In the genomic region with DNA sequence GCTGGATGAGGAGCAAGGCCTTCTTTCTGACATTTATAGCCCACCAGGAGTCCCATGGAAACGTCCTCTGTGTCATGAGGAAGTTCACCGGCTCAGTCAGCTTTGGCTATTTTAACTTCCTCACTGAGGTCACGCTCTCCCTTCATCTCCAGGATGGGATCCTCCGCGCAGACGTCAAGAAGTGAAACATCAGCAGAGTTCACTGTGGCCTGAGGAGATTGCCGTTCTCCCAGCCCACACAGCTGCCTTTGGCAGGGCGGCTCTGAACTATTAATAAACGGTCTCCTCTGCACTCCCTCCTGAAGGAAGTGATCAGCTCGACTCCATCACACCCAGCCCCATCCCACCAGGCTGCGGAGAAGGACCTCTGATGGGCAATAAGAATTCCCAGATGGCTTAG, we compare ENCODE assay signal across 25 mouse cellular contexts. TPM values are rescaled to one million over a fixed set of nuclear protein-coding genes. Genes with fewer than 3 reads are reported as not detected.
DNase-seq lines count a peak whose midpoint lies in the region; TF ChIP-seq lines count a peak whose summit lies in the region.
"Had no signal": no experiment of that assay in that cellular context is flagged by ENCODE, and none has a peak within 500 bp of the region (broad histone marks: within the 10 kb centered on the region; RNA-seq: fewer than 3 reads in every experiment).

No protein-coding gene starts in this region.

- peak; percentile 11 for DNase-seq in gastrocnemius, postnatal 14 days
- no peak for DNase-seq in gastrocnemius, postnatal 10 days
- peak; percentile 8 for DNase-seq in kidney, postnatal 14 days
- DNase-seq in kidney, postnatal 36 days = no peak
- DNase-seq in heart, postnatal 14 days = peak; percentile 2 to 8
- no peak for DNase-seq in cerebellum, adult 8-10 months
- no peak for DNase-seq in thymus, postnatal 14 days
- DNase-seq: adrenal gland, postnatal 14 days; B cell, adult 2 months; cerebellum, adult 9-11 months; layer of hippocampus, postnatal 36 days; right cerebral cortex, postnatal 25 days had no signal

- peak overlapping the region; percentile 16; the same call in 1 of the 2 replicates for H3K27ac ChIP-seq in bone marrow macrophage, adult 2 months (ENCODE audit: insufficient read depth, low read depth, low read length)
- H3K27ac ChIP-seq: forebrain, embryonic 10.5 days; hindbrain, embryonic 10.5 days; limb, embryonic 15.5 days; lung, embryonic 15.5 days; neural tube, embryonic 13.5 days; stomach, postnatal 0 days had no signal

- peaks cover 12% of the 10 kb centered on the region for H3K4me1 ChIP-seq in bone marrow macrophage, adult 2 months (ENCODE audit: control insufficient read depth, insufficient read depth, low read length)
- H3K4me1 ChIP-seq: forebrain, embryonic 10.5 days; limb, embryonic 15.5 days had no signal

- H3K4me3 ChIP-seq in bone marrow macrophage, adult 2 months (ENCODE audit: insufficient read depth, low read length) = no peak overlapping the region
- H3K4me3 ChIP-seq: forebrain, embryonic 10.5 days; hindbrain, embryonic 10.5 days; limb, embryonic 15.5 days; lung, embryonic 15.5 days; neural tube, embryonic 13.5 days had no signal

- TF ChIP-seq CTCF in bone marrow macrophage, adult 2 months (IDR thresholded peaks at IDR 0.05; ENCODE audit: low read depth, low read length) = no peak

- TF ChIP-seq POLR2A in bone marrow macrophage, adult 2 months (IDR thresholded peaks at IDR 0.05; ENCODE audit: borderline replicate concordance, low read depth, low read length) = no peak

- intact Hi-C loops in gastrocnemius, postnatal 14 days (cut with DNase I; ENCODE audit: low total_unique reads) = no loop called here
- intact Hi-C loops in heart, postnatal 14 days (cut with DNase I) = no loop called here

RNA-seq across cellular contexts. Expression of a gene that starts 45.6 kb away (rescaled TPM):
- not detected for total RNA-seq in gastrocnemius, postnatal 14 days (2021)
- not detected for total RNA-seq in gastrocnemius, postnatal 10 days (2021)
- polyA plus RNA-seq in bone marrow macrophage, adult 2 months (2012; ENCODE audit: insufficient read depth, insufficient read length, missing spikeins) = not detected in 2 replicates
- total RNA-seq in heart, postnatal 14 days (2021) = not detected
- total RNA-seq: adrenal gland, postnatal 14 days; granulocyte monocyte progenitor cell, adult 5-6 weeks; layer of hippocampus, postnatal 36 days; left cerebral cortex, postnatal 25 days; monocyte, adult 5-6 weeks had no signal
- polyA plus RNA-seq: embryonic facial prominence, embryonic 14.5 days; forebrain, embryonic 10.5 days; hindbrain, embryonic 10.5 days; kidney, embryonic 16.5 days; limb, embryonic 15.5 days; lung, embryonic 15.5 days; midbrain, embryonic 11.5 days; neural tube, embryonic 13.5 days; stomach, postnatal 0 days had no signal

Comparison
In these comparisons a context has a peak if more than half of its experiments do, and no peak if none do; other contexts are left out.
1. DNase-seq: peak in gastrocnemius, postnatal 14 days (single experiment), kidney, postnatal 14 days (single experiment) and heart, postnatal 14 days (2 of 2); none in gastrocnemius, postnatal 10 days (single experiment), kidney, postnatal 36 days (0 of 2), cerebellum, adult 8-10 months (single experiment) and thymus, postnatal 14 days (single experiment).